Mouse (Mus musculus) gastrocnemius, adult 8-10 months (tissue): ENCODE data around the gene Il23r. TPM values are rescaled to one million over a fixed set of nuclear protein-coding genes. Genes with fewer than 3 reads are reported as not detected.

Experiments
- DNase-seq, 2 experiments: peaks; one replicate each; pipeline ENCODE4 v3.0.0; 2022; ENCODE audit warnings: low spot score in 2 of 2
- total RNA-seq, 4 experiments: library from RNA; stranded (reverse); gene quantifications; 2 replicates each; pipeline ENCODE4 v1.2.4; 2022

Gene Il23r
- total RNA-seq, 4 experiments from 2014 or later, result not detected

DNA sequence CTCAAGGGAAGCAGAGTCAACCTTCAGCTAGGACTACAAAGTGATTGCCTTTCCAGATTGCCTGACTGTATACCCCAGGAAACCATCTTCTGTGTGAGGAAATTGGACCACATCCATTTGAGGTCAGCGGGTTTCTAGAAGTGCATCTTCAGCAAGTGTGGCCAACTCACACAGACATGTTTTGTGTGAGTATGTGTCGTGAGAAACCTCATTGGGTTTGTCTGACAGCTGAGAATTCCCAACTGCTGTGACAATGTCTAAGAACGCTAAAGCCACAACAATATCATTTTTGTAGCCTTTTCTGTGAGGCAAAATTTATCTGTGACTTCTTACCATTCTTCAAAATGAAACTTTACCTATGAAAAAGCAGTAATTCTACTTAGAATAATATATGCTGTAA is 59.8 kb downstream of the Il23r start:
- DNase-seq, result no peak

DNA sequence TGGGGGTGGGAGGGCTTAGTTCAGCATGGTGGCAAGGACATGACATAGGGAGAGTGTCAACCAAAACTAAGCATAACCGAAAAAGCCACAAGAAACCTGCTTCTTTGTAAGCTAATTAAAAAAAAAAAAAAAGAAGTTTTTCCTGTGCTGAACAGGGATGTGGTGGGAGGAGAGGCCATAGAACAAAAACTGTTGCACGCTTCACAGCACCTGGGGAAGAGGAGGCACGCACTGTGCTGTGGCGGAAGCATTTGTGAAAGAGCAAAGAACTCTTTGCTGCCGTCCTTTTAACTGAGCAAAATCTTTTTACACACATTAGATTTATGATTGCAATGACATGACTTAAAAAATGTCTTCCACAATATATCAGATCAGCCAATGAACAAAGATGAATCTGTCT is 69.9 kb downstream of the Il23r start:
- no peak for DNase-seq

DNA sequence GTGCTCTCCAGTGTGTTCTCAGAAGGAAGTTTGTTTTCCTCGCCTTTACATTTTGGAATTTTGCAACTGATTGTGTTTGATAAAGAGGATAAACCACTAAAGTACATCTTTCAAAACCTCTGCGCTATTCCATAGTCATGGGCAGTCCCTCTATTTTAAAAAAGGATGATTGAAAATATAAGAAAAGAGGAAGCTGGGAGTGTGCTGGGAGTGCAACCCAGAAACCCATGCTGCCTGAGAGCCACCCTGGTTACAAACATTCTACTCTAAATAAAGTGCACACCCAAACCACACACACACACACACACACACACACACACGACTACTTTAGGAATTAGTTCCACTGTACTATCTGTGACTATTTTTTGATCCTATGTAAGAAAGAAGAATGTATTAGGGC is 75.1 kb downstream of the Il23r start:
- DNase-seq, result no peak

DNA sequence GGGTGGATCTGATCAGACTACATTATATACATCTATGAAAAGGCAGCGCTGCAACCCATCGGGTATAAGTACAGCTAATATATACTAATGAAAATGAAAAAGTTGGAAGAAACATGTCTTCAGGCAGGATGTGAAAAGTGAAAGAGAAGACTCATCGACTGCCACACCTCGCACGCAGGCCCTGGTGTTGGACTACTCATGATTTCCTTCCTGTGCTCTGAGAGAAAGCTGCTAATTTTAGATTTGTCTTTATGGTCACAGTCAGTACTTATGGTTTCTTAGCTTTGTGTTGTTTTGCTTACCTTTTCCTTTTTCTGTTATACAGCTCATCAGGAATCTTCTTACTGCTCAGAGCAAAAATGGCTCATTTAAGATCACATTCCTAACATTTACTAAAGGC is 76.4 kb downstream of the Il23r start:
- DNase-seq, result no peak

DNA sequence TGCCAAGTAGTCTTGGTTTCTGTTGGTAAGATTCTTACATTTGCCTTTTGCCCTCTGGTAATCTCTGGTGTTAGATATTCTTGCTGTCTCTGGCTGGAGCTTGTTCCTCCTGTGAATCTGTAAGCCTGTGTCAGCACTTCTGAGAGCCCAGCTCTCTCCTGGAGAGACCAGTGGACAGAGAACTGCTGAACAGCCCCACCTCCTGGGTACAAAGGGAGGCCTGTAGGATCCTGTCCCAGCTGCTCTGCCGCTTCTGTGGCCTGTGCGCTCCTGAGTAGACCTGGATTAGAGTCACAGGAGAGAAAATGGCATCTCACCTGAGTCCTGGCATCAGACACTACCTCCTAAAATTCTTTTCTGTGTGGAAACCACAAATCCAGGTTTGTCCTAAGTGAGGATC is 78.3 kb downstream of the Il23r start:
- no peak for DNase-seq

DNA sequence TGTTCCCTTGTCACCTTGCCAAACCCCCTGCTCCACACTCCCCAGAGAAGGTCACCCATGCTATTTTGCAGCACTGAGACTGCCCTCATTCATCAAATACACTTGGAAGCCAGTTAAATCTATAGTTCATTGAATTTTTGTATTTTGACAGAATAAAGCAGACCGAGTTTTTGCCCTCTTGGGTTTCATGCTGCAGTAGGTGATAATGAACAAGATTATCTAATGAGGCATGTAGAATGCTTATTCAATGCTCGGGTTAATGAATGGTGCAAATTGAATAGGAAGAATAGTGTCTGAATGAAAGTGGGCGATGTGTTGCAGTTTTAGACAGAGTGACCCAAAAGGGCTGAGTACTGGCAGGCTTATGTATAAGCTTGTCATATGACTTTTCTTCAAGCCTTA is 86.4 kb downstream of the Il23r start:
- DNase-seq, result no peak

DNA sequence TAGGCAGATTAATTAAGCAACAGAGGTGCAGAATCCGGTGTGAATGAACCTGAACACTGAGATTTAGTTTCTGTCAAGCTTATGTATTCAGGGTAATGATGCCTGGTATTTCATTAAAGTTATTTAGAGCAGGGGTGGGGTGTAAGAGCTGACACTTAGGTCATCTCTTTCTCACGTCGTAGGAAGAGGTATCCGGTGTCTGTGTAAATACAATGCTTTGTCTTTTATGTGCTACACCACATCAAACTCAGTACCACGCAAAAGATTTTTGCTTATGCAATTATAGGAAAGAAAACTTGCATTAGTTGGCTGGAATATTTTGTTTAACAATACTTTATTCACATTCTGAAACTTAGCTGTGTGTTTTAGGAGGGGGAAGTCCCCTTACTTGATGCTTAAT is 92.1 kb downstream of the Il23r start:
- DNase-seq, result no peak

DNA sequence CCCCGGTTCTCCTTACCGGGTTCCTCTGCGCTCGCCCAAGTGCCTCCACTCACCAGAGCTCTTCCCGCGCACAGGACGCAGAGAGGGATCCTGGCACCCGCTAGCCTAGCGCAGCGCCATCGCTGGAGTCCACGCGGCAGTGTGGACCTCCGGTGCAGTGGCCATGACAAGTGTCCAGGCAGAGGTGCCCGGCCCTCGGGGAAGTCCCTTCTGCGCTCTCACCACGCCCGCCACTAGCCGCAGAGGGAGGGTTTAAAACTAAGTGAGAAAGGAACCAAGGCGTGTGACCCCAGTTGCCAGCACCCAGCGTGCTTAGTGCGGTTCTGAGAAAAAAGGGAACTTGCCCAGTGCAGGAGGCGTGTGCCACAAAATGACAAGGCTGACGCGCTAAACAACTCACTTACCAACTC is 115.7 kb downstream of the Il23r start, which contains the start of gene Il12rb2:
TSS of gene Il12rb2 (minus strand) at position 207 of the 410 bp plus-strand sequence.
- DNase-seq, result no peak

Other genes starting within 250 kb of the Il23r start
- not detected for gene Il12rb2, start 115.7 kb downstream of the Il23r start, total RNA-seq
- gene Tacstd2, start 43.9 kb upstream of the Il23r start, total RNA-seq, result not detected